Mouse (Mus musculus): ENCODE results near the gene Herc4. TPM values are rescaled to one million over a fixed set of nuclear protein-coding genes. Genes with fewer than 3 reads are reported as not detected.

Gene Herc4
- polyA plus RNA-seq (2012; rRNA removed; ENCODE audit: low replicate concordance) = 2.5 and 3.0 TPM in 2 replicates

DNA sequence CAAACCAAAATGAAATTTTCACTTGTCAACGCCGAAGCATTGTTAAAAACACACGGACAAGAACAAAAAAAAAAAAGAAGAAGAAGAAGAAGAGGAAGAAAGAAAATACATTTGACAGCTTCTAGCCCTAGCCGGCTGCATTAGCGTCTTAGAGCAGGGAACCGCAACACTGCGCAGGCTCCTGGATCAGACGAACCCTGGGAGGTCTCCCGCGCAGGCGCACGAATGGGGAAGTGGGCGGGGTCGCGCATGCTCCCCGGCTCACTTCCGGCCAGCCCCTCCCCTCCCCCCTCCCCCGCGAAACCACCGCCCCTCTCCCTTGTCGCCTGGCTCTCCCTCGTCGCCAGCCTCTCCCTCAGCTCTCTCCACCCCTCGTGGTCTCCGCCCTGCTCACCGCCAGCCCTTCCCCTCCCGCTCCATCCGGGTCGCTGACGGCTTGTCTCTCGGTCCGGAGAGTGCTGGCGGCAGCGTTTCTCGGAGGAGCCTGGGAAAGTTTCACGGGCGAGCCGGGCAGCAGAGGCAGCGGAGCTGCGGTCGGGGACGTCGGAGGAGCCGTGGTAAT is at the start of gene Herc4:
Gene Herc4 (plus strand): TSS at position 318 of the 562 bp plus-strand sequence.

GRCm38 (mm10) chr10:63203728-63204127 is 39.9 kb upstream of the Herc4 start, which contains the start of gene Mypn:
Mypn (minus strand) TSS chr10:63203952.

Other genes starting within 250 kb of the Herc4 start
- 1.7 and 2.8 TPM in 2 replicates for gene Hnrnph3, start 219.6 kb upstream of the Herc4 start, polyA plus RNA-seq (2012; rRNA removed; ENCODE audit: low replicate concordance)
- 34.7 and 40.5 TPM in 2 replicates for gene Pbld2, start 219.5 kb upstream of the Herc4 start, polyA plus RNA-seq (2012; rRNA removed; ENCODE audit: low replicate concordance)
- gene Pbld1, start 183.6 kb upstream of the Herc4 start, polyA plus RNA-seq (2012; rRNA removed; ENCODE audit: low replicate concordance) = 7.2 and 17.2 TPM in 2 replicates
- 0.06 and 0.07 TPM in 2 replicates for gene Atoh7, start 144.2 kb upstream of the Herc4 start, polyA plus RNA-seq (2012; rRNA removed; ENCODE audit: low replicate concordance)
- gene Mypn, start 39.9 kb upstream of the Herc4 start, polyA plus RNA-seq (2012; rRNA removed; ENCODE audit: low replicate concordance) = 0.08 and 0.13 TPM in 2 replicates
- gene Sirt1, start 137.9 kb downstream of the Herc4 start, polyA plus RNA-seq (2012; rRNA removed; ENCODE audit: low replicate concordance) = 0.25 and 1.5 TPM in 2 replicates
- gene Dnajc12, start 138.6 kb downstream of the Herc4 start, polyA plus RNA-seq (2012; rRNA removed; ENCODE audit: low replicate concordance) = 0.14 and 0.30 TPM in 2 replicates
- gene Gm7075, start 178.0 kb downstream of the Herc4 start, polyA plus RNA-seq (2012; rRNA removed; ENCODE audit: low replicate concordance) = not detected in 2 replicates
- gene Ctnna3, start 186.3 kb downstream of the Herc4 start, polyA plus RNA-seq (2012; rRNA removed; ENCODE audit: low replicate concordance) = 0.04 TPM in 1 of 2 replicates, not detected in the other

Measured in duodenum, adult 2 months (tissue).